Mouse (Mus musculus): ENCODE measurements around the gene Egfr. TPM values are rescaled to one million over a fixed set of nuclear protein-coding genes. Genes with fewer than 3 reads are reported as not detected.

The Egfr gene
- total RNA-seq (2015; ENCODE audit: low replicate concordance): 1.1 TPM in 1 of 2 replicates, not detected in the other
- total RNA-seq (2017; ENCODE audit: low replicate concordance): 0.90 TPM in 1 of 2 replicates, not detected in the other

DNA sequence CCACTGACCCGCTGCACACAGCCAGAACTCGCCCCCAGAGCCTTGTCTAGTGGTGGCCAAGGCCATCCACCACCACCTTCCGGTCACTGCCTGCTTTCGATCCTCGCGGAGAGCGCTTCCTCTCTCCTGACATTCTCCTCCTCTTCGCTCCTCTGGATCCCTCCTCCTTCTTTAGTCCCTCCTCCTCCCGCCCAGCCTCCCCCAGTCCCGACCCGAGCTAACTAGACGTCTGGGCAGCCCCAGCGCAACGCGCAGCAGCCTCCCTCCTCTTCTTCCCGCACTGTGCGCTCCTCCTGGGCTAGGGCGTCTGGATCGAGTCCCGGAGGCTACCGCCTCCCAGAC is at the start of gene Egfr:
TSS of gene Egfr (plus strand) at position 197 of the 342 bp plus-strand sequence.
- ATAC-seq (replicated peaks; ENCODE audit: low FRiP score, poor library complexity, severe bottlenecking): no peak

DNA sequence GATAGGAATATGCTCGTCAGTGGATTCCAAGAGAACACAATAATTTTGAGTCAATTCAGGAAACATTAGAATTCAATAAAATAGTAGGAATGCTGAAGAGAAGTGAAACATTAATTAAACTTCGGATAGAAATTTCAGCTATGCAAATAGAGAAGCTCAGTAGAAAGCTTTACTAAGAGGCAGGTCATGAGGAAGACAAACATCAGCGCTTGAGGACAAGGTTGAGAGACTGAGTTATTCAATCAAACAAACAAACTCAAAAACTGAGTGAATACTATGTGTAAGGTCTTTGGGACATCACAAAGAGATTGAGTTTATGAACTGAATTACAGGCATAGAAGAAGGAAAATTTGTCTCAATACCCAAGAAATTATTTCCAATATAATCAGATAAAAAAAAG is 48.8 kb upstream of the Egfr start:
- ATAC-seq (replicated peaks; ENCODE audit: low FRiP score, poor library complexity, severe bottlenecking): no peak

DNA sequence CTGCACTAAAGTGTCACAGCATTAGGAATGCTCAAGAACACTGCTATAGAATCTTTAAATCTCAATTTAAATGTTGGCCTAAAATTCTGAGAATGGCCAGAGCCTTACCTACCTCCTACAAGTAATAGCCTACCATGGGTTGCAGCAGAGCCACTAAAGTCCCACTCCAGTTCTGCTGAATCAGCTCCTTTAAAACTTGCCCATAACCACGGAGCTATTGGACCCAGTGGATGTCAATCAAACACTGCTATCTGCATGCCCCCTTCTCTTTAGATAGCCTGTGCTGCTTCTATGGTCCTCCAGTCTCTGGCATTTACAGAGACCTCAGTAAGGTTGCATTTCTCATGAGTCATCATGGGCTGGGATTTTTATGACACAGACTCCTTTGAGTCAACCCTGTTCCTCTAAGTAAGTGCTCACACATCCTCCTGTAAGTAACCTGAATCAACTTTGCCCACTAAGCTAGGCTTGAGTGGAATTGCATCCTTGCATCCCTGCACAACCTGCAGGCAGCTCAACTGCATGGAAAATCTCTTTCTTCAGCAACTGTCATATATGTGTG is 16.8 kb upstream of the Egfr start:
- ATAC-seq (replicated peaks; ENCODE audit: low FRiP score, poor library complexity, severe bottlenecking): no peak

DNA sequence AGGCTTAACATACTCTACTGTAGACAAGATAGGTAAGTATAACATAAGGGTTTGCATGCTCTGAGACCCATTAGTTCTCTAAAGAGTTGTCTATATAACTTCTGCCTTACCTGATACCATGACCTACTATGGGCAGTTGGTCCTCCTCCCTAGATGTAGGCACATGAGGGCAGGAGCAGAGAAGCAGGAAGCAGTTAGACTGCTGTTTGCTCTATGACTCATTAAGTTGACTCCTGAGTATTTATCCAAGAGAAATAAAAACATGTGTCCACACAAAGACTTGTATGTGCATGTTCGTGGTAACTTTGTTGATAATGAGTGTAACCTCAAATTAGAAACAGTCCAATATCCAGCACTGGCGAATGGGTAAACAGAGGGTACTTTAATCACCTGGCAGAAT is 14.7 kb upstream of the Egfr start:
- ATAC-seq (replicated peaks; ENCODE audit: low FRiP score, poor library complexity, severe bottlenecking): no peak

DNA sequence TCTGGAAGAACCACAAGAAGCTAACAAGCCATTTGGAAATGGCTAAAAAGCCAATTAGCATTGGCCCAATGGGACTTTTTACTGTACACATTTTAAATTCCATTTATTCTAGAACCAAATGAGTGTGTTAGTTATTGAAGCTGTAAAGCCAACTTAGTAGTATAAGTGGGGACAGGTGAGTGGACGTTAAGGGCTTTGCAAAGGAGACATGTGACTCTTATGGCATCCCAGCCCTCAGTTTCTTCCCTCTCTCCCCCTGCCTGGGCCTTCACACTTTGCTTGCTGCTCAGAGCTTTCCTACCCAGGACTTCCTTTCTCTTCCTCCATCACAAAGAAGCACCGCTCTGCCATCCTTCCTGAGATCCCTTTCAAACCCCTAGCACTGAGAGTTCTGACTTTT is 13.3 kb upstream of the Egfr start:
- ATAC-seq (replicated peaks; ENCODE audit: low FRiP score, poor library complexity, severe bottlenecking): no peak

DNA sequence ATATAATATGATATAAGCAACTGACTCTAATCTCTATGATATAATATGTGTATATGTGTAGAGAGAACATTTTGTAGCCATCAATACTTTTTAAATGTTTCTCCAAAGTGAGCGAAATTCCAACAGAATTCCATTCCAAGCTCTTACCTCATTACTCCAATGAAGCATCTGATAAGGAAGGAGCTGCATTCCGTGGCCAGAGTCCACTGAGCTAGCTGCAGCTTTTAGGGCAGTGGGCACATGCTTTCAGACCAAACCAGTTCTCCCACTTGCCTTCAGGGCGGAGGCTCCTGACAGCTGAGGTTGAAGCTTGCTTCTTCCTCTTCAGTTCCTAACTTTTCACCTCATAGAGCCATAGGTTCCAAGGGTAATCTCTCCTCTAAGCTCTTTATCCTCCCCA is 12.8 kb upstream of the Egfr start:
- ATAC-seq (replicated peaks; ENCODE audit: low FRiP score, poor library complexity, severe bottlenecking): no peak

DNA sequence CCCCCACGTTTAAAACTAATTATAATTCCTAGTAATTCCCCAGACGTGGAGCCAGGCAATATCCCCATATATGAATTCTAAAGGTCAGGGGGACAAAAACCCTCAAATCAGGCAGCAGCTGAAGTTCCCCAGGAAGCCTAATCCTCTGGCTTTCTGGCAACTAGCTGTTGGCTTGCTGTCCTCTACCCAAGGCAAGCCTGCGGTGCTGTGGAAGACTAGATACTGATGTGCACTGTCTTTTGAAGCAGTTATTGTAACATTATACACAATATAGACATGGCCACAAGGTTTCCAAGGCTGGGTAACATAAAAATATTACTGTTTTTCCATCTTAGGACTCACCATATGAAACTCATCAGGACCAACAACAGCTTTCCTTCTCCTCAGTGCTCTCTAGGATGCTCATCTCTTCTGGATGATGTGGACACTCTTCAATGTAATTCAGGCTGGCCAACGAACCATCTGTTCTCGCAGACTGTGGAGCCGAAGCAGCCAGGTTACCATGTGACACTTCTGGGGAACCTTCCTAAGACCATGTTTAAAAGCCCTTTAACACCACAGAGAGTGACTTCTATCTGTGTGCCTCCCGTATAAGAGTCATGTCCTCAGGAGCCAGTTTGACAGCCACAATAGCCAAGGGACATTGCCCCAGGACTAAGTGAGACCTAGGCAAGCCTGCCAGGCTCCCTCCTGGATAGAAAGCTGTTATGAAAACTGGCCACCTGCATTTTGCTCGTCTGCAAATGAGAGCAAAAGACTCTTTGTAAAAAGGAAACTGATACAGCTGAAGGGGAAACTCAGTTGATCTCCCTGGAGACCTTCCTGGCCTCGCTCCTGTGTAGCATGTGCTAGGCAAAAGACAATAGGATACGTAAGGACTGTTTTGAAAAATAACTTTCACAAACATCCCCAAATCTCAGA is 11.1 kb upstream of the Egfr start:
- no peak for ATAC-seq (replicated peaks; ENCODE audit: low FRiP score, poor library complexity, severe bottlenecking)

DNA sequence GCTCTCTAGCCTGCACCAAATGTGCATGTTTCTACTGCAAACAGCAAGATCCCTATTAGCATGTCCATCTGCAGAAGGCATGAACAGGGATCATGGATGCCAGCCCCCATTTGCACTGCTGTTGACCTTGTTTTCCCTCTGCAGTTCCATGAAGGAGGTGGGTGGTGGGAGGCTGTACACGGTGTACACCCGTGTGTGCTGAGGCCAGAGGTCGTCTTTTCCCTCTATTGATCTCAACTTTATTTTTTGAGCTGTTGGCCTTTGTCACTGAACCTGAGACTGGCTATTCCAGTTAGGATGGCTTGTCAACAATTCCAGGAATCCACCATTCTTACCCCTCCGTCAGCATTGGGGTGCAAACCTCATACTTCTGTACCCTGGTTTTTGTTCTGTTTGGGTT is 9.8 kb upstream of the Egfr start:
- ATAC-seq (replicated peaks; ENCODE audit: low FRiP score, poor library complexity, severe bottlenecking): no peak

DNA sequence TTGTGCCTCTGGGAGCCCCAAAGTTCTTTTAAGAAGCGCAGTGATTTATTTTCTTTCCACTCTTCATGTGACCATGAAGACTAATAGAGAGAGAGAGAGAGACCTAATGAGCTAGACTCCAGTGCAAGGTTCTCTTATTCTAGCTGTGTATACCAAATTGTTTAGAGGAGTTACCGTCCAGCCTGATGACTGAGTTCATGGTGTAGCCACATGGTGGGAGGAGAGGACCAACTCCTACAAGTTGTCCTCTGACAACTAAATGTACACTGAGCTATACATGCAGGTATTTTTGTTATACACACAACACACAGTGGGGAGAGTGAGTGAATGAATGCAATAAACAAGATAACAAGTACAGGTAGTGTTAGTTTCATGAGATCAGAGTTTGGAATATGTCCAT is 9.2 kb upstream of the Egfr start:
- no peak for ATAC-seq (replicated peaks; ENCODE audit: low FRiP score, poor library complexity, severe bottlenecking)

DNA sequence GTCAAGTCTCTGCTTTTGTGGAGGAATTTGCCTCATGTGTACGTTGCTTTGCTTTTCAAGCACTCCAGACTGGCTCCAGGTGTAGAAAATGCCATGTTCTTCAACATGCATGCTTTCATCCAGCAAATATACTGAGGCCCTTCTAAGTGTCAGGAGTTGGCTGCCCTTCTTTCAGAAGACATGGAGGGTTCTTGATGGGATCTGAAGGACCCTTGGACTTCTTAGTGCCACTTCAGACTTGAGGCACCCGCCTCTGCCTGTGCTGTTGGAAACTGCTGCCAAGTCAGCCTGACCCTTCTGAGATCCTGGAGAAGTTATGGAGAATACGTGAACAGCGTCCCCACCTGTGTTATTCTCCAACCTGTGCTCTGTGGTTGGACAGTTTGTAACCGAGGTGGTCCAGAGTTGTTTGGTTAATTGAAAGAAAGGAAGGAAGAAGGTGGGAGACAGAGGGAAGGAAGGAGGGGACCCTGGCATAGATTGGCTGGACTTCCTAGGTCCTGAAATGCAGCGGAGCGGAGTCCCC is 483 bp upstream of the Egfr start:
- no peak for ATAC-seq (replicated peaks; ENCODE audit: low FRiP score, poor library complexity, severe bottlenecking)

DNA sequence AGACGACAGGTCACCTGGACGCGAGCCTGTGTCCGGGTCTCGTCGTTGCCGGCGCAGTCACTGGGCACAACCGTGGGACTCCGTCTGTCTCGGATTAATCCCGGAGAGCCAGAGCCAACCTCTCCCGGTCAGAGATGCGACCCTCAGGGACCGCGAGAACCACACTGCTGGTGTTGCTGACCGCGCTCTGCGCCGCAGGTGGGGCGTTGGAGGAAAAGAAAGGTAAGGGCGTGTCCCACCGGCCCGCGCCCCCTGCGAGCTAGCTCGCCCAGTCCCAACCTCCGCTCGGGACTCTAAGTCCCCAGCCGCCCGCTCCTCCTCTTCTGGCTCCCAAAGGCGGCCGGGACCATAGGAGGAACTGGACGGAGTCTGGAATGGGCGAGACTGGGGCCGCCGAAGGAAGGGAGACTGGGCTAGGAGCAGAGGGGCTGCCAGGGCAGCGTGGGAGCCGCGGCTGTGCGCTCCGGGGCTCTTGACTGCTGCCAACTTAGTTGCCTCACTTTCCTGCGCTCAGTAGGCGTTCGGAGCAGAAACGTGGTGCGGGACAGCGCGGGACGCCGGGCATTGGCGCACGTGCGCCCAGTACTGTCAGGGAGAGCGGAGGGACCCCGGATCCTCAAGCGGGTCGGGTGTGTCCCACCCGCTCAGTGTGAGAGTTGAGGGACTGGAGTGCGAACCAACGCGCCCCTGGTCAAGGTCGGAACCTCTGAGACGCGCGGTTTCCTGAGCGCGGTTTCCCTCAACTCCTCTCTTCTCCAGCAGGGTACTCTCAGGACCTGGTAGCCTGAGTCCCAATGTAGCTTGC is 548 bp downstream of the Egfr start:
- no peak for ATAC-seq (replicated peaks; ENCODE audit: low FRiP score, poor library complexity, severe bottlenecking)

DNA sequence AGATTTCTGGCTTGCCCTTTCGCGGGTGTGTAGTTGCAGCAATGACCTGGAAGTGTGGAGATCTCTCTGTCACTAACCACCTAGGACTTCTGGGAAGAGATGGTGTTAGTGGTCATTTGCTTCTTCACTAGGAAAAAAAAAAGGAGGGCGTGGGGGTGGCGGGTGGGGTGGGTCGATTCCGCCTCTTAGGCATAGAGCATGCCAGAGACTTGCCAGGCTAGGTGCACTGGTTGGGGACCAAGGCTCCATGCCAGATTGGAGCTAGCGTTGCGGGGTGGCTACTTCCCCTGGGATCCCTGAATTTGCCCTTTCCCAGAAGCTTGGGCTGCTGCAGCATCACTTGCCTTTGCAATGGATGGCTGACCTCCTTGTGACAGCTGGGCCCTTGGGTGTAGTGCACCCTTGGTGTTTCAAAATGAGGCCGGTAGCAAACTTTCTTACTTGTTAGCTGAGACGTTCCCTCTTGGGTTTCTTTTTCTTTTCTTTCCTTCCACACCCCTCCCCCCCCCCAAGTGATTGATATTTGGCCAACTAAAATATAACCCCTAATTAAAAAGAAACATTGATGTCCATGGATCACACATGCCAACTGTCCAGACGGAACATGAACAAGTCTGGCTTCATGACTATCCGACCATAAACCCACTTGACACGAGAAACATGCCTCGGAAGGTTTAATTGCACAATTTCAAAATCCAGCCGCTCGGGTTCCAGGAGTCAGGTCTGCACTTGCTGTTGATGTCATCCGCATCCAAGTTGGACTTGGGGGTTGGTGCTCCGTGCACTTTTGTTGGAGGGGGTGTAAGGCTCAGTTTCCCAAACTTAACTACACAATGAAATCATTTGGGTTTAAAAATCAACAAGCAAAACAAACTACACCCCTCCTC is 1.4 kb downstream of the Egfr start:
- ATAC-seq (replicated peaks; ENCODE audit: low FRiP score, poor library complexity, severe bottlenecking): no peak

DNA sequence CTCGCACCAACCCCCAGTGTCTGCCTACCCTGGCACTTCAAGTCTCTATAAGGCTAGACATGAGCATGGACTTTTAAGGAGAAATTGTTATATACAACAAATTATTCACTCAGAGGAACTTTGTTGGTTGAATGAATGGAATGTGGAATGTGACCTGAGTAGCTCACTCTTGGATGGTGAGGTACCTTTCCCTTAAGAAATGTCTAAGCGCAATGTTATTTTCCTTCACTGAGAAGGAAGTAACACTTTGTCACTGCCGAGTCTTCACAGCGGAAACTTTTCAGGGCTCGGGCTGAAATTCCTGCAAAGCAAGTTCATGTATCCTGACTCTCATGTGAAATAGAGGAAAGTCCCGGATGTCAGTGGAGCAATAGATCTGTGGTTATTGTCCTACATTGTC is 7.9 kb downstream of the Egfr start:
- no peak for ATAC-seq (replicated peaks; ENCODE audit: low FRiP score, poor library complexity, severe bottlenecking)

DNA sequence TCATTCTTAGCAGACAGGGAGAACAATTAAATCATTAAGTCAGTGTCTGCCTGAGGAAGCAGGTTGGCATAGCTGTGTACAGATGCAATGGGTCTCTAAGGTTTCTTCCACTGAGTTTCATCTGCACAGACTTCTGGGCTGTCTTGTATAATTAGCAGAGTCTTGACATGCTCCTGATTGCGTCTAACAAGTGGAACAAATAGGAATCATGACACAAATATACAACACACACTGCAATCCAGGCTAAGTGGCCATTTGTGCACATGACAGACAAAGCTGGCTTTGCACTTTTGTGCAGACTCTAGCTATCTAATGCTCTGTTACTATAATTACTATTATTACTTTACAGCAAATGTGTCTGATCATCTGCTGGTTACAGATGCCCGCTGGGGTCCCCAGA is 9.2 kb downstream of the Egfr start:
- ATAC-seq (replicated peaks; ENCODE audit: low FRiP score, poor library complexity, severe bottlenecking): no peak

DNA sequence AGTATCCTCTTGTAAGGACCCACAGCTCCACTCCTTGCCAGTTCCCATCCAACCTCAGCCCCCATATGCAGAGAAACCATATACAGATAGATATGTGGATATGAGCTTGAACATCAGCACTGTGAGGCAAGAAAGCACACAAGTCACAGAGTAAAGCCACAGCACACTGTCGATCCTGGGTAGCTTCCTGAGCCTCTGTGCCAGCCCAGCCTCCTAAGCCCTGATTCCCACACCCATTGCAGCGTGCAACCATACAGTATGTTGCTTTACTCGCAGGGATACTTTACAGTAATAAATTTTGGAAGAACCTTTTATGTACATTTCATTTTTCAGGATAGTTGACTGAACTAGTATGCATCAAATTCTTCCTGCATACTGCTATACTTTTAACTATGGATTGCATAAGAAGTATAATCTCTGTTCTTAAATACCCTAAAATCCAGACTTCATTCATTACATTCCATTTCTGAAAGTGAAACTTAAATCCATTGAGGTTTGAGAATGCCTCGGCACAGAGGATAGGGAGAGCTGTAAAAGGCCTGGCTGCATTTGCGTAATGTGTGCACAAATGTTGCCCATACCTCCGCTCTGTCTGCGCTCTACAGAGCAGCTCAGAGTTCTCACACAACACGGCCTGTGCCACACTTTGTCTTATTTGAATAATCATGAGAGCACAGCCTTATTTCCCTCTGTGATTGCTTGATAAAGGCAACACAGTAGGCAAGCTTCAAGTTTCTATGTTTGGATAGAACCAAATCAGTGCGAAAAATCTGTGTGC is 14.2 kb downstream of the Egfr start:
- no peak for ATAC-seq (replicated peaks; ENCODE audit: low FRiP score, poor library complexity, severe bottlenecking)

DNA sequence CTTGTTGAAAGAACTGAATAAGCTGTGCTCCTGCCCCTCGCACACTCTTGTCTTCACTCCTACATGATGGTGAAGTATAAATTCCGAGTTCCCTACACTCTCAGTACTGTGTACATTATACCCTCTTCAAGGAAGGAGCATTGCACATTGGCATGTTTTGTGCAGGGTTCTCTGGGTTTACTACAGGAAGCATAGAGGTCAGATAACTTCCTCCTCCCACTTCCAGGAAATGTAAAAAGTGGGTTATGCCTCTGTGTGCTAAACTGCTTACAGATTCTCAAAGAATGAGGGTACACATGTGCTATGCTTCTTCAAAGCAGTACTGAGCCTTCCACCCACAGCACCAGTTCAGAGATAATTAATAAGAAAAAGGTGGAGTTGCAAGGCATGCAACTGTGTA is 16.0 kb downstream of the Egfr start:
- no peak for ATAC-seq (replicated peaks; ENCODE audit: low FRiP score, poor library complexity, severe bottlenecking)

DNA sequence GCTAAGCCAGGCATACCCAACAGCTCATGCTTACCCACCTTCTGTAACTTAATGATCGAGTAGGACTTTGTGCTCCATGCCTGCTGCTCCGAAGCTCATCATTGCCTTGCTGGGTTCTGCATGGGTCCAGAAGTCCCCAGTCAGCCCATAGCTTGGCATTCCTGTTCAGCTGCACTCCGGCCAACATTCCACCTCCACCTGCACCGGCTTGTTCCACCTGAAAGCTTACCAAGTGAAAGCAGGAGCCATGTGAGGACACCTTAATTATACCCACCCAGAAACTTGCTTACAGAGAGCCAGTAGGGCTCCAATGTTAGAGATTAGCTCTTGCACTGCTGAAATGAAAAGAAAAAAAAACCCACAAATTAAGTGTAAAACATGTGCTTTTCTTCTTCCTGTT is 17.3 kb downstream of the Egfr start:
- ATAC-seq (replicated peaks; ENCODE audit: low FRiP score, poor library complexity, severe bottlenecking): no peak

DNA sequence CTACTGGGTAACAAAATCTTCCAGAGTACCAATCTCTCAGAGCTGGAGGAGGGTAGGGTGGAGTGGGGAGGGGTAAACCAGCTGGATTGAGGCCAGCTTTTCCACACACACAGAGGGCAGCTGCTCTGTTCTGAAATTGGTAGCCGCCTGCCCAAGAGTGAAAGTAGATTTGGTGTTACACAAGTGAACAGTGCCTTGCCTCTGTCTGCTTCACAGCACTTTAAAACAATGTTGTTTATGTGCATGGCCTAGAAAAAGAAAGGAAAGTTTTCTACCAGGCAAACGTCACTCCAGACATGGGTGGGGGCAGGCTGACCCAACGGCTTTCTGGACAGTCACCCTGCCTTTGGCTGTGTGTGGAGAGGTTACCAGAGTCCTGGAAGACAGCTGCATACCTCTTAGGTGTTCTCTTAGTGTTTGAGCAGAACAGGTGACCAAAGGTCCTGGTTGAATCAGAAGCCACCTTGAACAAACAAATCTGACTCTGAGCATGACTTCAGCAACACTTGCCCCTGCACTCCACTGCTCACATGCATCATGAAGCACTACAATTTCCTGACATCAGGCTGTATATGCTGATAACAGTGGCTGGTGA is 17.8 kb downstream of the Egfr start:
- ATAC-seq (replicated peaks; ENCODE audit: low FRiP score, poor library complexity, severe bottlenecking): no peak
